Mouse (Mus musculus) heart, embryonic 10.5 days (tissue): ENCODE data around the gene Stk10. TPM values are rescaled to one million over a fixed set of nuclear protein-coding genes. Genes with fewer than 3 reads are reported as not detected.
A peak's percentile ranks its signal among the peaks of the same experiment; 100 is the strongest.
"Not testable (repeated sequence)": the region's sequence is repeated elsewhere in the genome, so short reads cannot be mapped to it uniquely, and the experiment has no call there.

Experiments
- DNase-seq: peaks from one replicate; pipeline ENCODE4 v3.0.0-alpha.2; 2017; ENCODE audit warnings: low spot score
- H3K27ac ChIP-seq: fragments of 300-500 bp; sonication (generic); 2 replicates; pipeline ENCODE4 v1.5.1; 2016; ENCODE audit warnings: mild to moderate bottlenecking
- H3K27me3 ChIP-seq: fragments of 300-500 bp; sonication (generic); 2 replicates; pipeline ENCODE4 v1.6.1; 2016; ENCODE audit warnings: mild to moderate bottlenecking; ENCODE audit not compliant: poor library complexity, insufficient read depth, severe bottlenecking
- H3K36me3 ChIP-seq: fragments of 300-500 bp; sonication (generic); 2 replicates; pipeline ENCODE4 v1.6.1; 2016; ENCODE audit warnings: mild to moderate bottlenecking, moderate library complexity
- H3K4me1 ChIP-seq: fragments of 300-500 bp; sonication (generic); 2 replicates; pipeline ENCODE4 v1.6.1; 2016; ENCODE audit warnings: mild to moderate bottlenecking
- H3K4me3 ChIP-seq: fragments of 300-500 bp; sonication (generic); 2 replicates; pipeline ENCODE4 v1.5.1; 2016; ENCODE audit warnings: mild to moderate bottlenecking, moderate library complexity
- H3K9me3 ChIP-seq: fragments of 300-500 bp; sonication (generic); 2 replicates; pipeline ENCODE4 v1.6.1; 2016; ENCODE audit warnings: mild to moderate bottlenecking, moderate library complexity
- WGBS: fragments of 180-500 bp; shearing (Covaris S2); methylation state at CpG from one replicate; pipeline ENCODE4 v1.1.7; 2016; 5-methylcytosine and 5-hydroxymethylcytosine counted together
- polyA plus RNA-seq: library from polyadenylated mRNA; unstranded; fragments of >200 nt; fragmentation: Nextera tagmentation; extraction: Ambion mirVana; gene quantifications from 2 replicates; pipeline ENCODE4 v1.2.1, GENCODE M21; 2016

Gene Stk10
- polyA plus RNA-seq, 1 experiment from 2014 or later, result 2.8 TPM

DNA sequence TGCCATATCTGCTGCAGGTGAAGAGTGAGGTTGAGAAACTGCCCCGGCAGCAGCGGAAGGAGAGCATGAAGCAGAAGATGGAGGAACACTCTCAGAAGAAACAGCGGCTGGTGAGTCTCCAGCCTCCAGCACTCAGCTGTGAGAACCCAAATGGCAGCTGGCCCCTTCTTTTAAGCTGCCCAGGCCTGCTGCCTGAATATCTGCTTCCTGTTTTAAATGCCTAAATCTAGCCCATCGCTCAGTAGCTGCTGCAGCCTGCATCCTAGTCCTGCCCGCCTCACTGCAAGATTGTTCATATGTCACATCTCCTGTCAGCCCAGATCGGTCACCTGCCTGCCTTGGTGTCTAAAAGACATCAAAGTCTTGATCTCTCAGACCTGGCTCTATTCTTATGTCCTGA, 77.5 kb downstream of the Stk10 start:
- H3K4me3 ChIP-seq, result no peak overlapping the region
- WGBS, result 80% methylated on average over 6 of the region's 6 CpGs
- no peaks in the 10 kb centered on the region for H3K27me3 ChIP-seq
- H3K27ac ChIP-seq, result no peak overlapping the region
- peaks cover 12% of the 10 kb centered on the region for H3K4me1 ChIP-seq
- no peaks in the 10 kb centered on the region for H3K36me3 ChIP-seq
- H3K9me3 ChIP-seq, result no peaks in the 10 kb centered on the region
- DNase-seq, result no peak

DNA sequence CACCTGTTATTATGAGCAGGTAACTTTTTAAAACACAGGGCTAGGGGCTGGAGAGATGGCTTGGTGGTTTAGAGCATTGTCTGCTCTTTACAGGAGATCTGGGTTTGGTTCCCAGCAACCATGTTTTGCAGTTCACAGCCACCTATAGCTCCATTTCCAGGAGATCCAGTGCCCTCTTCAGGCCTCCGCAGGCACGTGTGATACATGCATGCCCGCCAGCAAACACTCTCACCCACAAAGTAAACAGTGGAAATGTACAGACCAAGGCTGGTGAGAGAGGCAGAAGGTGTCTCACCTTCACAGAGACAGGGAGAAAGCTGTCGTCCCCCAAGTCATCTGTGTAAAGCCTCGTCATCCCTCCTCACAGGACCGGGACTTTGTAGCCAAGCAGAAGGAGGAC, 79.2 kb downstream of the Stk10 start:
- no peaks in the 10 kb centered on the region for H3K36me3 ChIP-seq
- WGBS, result 75% methylated on average over 6 of the region's 6 CpGs
- DNase-seq, result no peak
- no peaks in the 10 kb centered on the region for H3K9me3 ChIP-seq
- H3K27me3 ChIP-seq, result no peaks in the 10 kb centered on the region
- no peak overlapping the region; the same call in 1 of the 2 replicates for H3K27ac ChIP-seq
- peaks cover 21% of the 10 kb centered on the region for H3K4me1 ChIP-seq
- H3K4me3 ChIP-seq, result no peak overlapping the region

DNA sequence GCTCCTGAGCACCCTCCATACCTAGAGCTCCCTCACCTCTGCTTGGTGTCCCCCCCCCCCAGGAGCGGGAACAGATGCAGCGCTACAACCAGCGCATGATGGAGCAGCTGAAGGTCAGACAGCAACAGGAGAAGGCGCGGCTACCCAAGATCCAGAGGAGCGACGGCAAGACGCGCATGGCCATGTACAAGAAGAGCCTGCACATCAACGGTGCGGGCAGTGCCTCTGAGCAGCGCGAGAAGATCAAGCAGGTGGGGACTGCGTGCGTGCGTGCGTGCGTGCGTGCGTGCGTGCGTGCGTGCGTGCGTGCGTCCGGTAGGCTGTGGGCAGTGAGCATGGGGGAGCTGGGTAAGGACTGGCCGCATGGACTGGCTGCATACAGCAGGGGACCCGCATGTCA, 81.4 kb downstream of the Stk10 start:
- H3K27ac ChIP-seq, result no peak overlapping the region
- H3K9me3 ChIP-seq, result no peaks in the 10 kb centered on the region
- peaks cover 37% of the 10 kb centered on the region for H3K4me1 ChIP-seq
- 92% methylated on average over 29 of the region's 29 CpGs for WGBS
- no peaks in the 10 kb centered on the region for H3K27me3 ChIP-seq
- H3K36me3 ChIP-seq, result no peaks in the 10 kb centered on the region
- no peak overlapping the region for H3K4me3 ChIP-seq
- no peak for DNase-seq

DNA sequence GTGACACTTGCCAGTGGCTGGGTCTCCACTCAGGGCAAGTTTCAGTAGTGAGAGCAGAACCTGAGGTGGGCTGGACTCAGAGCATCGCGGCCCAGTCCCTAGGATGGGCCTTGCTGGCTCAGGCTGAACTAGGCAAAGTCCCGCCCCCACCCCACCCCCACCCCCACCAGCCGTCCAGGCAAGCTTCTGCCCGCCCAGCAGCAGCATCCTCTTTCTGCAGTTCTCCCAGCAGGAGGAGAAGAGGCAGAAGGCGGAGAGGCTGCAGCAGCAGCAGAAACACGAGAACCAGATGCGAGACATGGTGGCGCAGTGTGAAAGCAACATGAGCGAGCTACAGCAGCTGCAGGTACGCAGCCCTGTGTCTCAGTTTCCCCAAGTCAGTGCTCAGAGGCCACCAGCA, 82.5 kb downstream of the Stk10 start:
- H3K36me3 ChIP-seq, result no peaks in the 10 kb centered on the region
- H3K4me3 ChIP-seq, result peak overlapping the region; percentile 29
- H3K27me3 ChIP-seq, result no peaks in the 10 kb centered on the region
- peaks cover 43% of the 10 kb centered on the region for H3K4me1 ChIP-seq
- peak overlapping the region; percentile 57 for H3K27ac ChIP-seq
- H3K9me3 ChIP-seq, result no peaks in the 10 kb centered on the region
- no peak for DNase-seq
- 18% methylated on average over 11 of the region's 11 CpGs for WGBS

DNA sequence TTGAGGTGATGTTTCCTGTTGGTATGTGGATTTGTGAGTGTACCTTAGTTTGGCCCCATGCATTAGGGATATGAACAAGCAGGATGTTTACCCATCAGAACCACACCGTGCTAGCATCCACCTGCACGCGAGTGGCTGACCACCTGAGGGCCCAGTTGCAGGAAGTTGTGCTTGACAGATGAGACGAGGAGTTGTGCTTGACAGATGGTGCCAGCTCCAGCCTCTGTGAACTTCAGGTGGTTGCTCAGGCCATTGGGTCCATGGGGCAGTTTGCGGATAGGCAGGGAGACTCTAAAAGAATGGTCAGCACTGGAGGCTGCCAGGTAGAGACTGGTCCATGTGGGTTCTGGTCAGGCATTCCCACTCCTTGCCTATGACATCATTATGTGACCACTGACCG, 83.0 kb downstream of the Stk10 start:
- H3K9me3 ChIP-seq, result no peaks in the 10 kb centered on the region
- H3K27me3 ChIP-seq, result no peaks in the 10 kb centered on the region
- peak overlapping the region; percentile 57 for H3K27ac ChIP-seq
- H3K4me3 ChIP-seq, result no peak overlapping the region; the same call in 1 of the 2 replicates
- no peaks in the 10 kb centered on the region for H3K36me3 ChIP-seq
- H3K4me1 ChIP-seq, result peaks cover 41% of the 10 kb centered on the region
- 60% methylated on average over 6 of the region's 6 CpGs for WGBS
- no peak for DNase-seq

DNA sequence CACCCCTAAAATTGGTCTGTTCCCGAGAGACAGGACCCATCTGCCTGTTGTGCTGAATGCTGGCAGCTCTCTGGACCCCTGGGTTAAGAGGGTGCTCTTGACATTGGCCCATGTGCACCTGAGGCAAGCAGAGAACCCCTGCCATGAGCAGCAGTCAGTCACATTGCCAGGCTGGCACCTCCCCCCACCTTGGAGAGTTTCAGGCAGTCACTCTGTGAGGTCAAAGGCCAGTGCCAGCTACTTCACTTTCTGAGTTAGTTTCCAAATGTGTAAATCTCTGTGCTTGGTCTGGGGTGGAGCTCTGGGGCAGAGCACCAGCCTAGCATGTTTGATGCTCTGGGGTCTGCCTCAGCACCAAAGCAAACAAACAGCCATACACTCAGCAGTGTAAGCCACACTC, 84.9 kb downstream of the Stk10 start:
- peak overlapping the region; percentile 91 for H3K27ac ChIP-seq

DNA sequence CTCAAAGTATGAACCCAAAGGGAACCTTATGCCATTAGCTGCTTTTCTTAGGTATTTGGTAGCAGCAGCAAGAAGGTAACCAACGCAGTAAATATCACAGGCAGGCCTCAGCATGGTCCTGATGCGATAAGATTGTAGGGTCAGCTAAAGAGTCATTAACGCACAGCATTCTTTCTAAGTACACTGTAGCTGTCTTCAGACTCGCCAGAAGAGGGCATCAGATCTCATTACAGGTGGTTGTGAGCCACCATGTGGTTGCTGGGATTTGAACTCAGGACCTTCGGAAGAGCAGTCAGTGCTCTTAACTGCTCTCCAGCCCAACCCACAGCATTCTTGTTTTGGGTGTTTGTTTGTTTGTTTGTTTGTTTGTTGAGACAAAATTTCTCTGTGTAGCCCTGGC, 85.5 kb downstream of the Stk10 start:
- Histone ChIP-seq H3K4me1 (peaks cover 51% of the 10 kb centered on the region), H3K27ac (peak overlapping the region; percentile 91)
- H3K36me3 ChIP-seq, H3K9me3 ChIP-seq, H3K27me3 ChIP-seq, DNase-seq, H3K4me3 ChIP-seq: not testable (repeated sequence)
- WGBS, result 76% methylated on average over 5 of the region's 5 CpGs

More for the DNA sequence above, 84.9 kb downstream of the Stk10 start:
- no peaks in the 10 kb centered on the region for H3K9me3 ChIP-seq
- H3K4me1 ChIP-seq, result peaks cover 49% of the 10 kb centered on the region
- WGBS, result 74% methylated on average over 1 of the region's 1 CpGs
- no peaks in the 10 kb centered on the region for H3K27me3 ChIP-seq
- no peaks in the 10 kb centered on the region for H3K36me3 ChIP-seq
- H3K4me3 ChIP-seq, result no peak overlapping the region
- no peak for DNase-seq

DNA sequence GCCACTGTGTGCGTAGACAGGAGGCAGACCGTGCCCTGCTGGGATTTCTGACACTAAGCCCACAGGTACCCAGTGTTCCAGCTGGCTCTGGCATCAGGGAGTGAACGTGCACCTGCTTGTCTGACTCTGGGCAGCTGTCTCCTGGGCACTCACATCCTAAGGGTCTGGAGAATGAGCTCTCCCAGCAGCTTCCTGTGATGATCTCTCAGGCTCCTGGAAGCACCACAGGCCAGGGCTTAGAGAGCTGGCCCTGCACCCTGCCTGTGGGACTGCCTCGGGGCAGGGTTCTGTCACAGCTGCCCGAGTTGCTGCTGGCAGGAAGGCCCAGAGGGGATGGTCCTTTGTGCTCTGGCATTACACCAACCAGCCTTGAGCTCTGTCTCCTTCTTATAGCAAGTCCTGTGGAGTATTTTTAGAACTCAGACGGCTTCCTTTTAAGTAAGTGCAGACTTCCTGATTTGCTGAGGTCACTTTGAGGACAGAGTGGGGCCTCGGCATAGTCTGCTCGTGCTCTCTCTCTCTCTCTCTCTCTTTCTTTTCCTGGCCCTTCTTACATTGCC, 86.2 kb downstream of the Stk10 start:
- H3K27ac ChIP-seq, result peak overlapping the region; percentile 91
- no peaks in the 10 kb centered on the region for H3K36me3 ChIP-seq
- 20% methylated on average over 8 of the region's 8 CpGs for WGBS
- H3K27me3 ChIP-seq, result no peaks in the 10 kb centered on the region
- peaks cover 52% of the 10 kb centered on the region for H3K4me1 ChIP-seq
- peak overlapping the region; percentile 33 for H3K4me3 ChIP-seq
- DNase-seq, result peak; percentile 91
- H3K9me3 ChIP-seq, result no peaks in the 10 kb centered on the region

DNA sequence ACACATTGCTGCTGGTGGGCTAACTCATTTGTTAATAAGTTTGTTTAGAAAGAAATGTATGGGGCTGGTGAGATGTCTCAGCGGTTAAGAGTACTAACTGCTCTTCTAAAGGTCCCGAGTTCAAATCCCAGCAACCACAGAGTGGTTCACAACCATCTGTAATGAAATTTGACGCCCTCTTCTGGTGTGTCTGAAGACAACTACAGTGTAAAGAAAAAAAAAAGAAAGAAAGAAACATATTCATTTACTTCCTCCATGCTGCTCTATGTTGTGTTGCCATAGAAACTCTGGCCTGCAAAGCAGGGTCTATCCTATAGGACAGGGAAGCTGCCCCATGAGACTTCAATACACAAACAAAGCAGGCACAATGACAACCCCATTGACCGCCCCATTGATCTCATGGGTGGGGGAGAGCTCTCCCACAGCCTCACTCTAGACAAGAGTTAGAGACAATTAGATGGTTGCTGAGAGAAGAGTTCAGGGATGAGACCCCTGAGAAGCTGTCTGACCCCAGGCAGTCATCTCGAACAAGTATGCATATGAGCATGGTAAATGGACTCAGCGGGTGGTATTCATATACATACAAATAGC, 86.9 kb downstream of the Stk10 start:
- H3K9me3 ChIP-seq, result no peaks in the 10 kb centered on the region
- H3K27ac ChIP-seq, result peak overlapping the region; percentile 91
- H3K27me3 ChIP-seq, result no peaks in the 10 kb centered on the region
- H3K4me3 ChIP-seq, result no peak overlapping the region; the same call in 1 of the 2 replicates
- no peaks in the 10 kb centered on the region for H3K36me3 ChIP-seq
- peaks cover 49% of the 10 kb centered on the region for H3K4me1 ChIP-seq
- no peak for DNase-seq
- 85% methylated on average over 6 of the region's 6 CpGs for WGBS

DNA sequence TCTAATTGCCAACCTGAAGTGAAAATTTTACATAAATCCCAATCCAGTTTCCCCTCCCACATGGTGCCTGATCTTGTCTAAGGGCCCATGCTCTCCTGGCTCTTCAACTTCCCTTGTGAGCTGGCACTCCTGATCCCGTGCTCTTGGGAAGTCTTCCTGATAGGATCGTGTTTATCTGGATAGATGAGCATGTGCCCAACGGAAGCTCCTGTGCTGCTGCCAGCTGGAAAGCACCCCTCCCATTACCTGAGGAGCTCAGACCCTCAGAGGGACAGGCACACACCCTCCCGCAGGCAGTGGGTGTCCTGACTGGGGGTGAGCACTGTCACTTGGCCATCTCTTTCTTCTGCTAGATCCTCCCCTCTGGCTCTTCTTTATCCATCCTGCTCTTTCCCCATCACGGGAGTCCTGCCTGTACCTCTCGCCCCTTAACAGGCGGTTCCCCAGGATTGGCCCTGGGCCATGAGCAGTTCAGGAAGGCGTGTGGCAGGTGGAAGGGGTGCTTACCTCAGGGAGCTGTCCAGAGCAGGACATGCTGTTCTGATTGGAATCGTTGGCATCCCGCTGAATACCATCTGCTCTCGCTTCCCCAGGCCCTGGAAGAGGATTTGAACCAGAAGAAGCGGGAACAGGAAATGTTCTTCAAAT, 88.8 kb downstream of the Stk10 start:
- no peak for DNase-seq
- no peaks in the 10 kb centered on the region for H3K9me3 ChIP-seq
- 75% methylated on average over 12 of the region's 12 CpGs for whole genome bisulfite sequencing
- no peaks in the 10 kb centered on the region for H3K36me3 ChIP-seq
- H3K4me1 ChIP-seq, result peaks cover 34% of the 10 kb centered on the region
- H3K27me3 ChIP-seq, result no peaks in the 10 kb centered on the region
- H3K4me3 ChIP-seq, result no peak overlapping the region
- H3K27ac ChIP-seq, result no peak overlapping the region

DNA sequence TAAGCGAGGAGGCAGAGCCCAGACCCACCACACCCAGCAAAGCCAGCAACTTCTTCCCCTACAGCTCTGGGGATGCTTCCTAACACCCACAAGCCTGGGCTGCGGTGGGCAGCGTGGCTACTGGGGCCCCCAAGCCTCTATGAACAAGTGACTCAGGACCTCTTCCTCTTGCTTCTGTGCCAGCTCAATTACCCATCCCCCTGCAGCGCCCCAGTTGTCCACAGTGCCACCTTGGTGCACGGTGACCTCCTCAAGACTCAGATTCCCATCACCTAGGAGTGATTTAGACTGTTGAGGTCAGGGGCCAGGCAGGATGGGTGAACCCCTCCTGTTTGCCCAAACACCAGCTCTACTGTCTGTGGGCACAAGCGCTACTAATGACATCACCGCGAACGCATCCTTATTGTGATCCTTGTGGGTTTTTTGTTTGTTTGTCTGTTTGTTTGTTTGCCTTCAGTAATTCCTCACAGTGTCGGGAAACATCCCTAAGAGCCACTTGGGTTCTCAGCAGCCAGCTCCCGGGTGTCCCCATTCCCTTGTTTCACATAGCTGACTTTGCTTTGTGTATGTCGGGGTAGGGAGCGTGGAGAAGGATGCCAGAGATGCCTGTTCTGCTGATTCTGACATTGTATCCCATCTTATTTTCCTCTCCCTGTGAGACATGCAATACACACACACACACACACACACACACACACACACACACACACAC, 89.5 kb downstream of the Stk10 start:
- WGBS, result 81% methylated on average over 13 of the region's 13 CpGs
- Histone ChIP-seq H3K27ac (peak overlapping the region; percentile 36; the same call in 1 of the 2 replicates), H3K36me3 (no peaks in the 10 kb centered on the region), H3K4me3 (no peak overlapping the region), H3K9me3 (no peaks in the 10 kb centered on the region), H3K4me1 (peaks cover 34% of the 10 kb centered on the region), H3K27me3 (no peaks in the 10 kb centered on the region)
- no peak for DNase-seq

DNA sequence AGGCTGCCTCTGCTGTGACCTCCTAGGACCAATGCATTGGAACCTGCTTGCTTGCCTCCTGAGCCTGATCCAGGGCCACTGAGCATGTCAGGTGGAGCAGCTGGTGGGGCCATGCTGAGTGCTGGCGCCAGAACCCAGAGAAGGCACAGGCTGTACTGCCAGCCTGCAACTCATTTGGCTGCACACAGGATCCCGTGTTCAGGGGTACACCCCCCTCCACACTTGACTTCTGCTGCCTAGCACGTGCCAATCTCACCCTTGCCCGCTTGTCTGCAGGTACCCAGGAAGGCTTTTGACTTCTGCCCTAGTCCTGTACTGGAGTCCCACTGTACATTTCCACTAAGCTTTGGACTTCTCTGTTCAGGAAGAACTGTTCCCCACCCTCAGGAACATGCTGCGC, 90.1 kb downstream of the Stk10 start:
- no peaks in the 10 kb centered on the region; the same call in 1 of the 2 replicates for H3K27me3 ChIP-seq
- no peaks in the 10 kb centered on the region for H3K9me3 ChIP-seq
- no peak overlapping the region for H3K4me3 ChIP-seq
- H3K4me1 ChIP-seq, result peaks cover 31% of the 10 kb centered on the region
- 83% methylated on average over 5 of the region's 5 CpGs for WGBS
- no peak overlapping the region for H3K27ac ChIP-seq
- peak; percentile 71 for DNase-seq
- no peaks in the 10 kb centered on the region for H3K36me3 ChIP-seq

DNA sequence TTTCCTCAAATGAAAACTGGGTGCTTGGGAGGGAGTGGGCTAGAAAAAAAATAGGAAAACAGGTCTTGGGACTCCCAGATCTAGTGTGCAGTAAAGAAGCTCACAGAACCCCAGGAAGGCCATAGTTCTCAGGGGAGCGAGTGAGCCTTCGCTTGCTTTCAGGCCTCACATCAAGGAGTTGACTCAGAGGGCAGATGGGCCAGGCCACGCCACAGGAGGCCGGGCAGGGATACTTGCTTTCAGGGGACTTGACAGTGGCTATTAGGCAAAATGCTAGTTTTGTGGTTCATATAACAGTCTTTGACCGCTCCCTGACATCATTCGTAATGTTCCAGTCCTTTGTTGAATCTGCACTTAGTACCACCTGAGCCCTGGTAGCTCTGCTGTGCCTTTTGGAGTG, 90.8 kb downstream of the Stk10 start:
- Histone ChIP-seq H3K36me3 (no peaks in the 10 kb centered on the region), H3K4me3 (no peak overlapping the region), H3K27ac (no peak overlapping the region), H3K9me3 (no peaks in the 10 kb centered on the region), H3K4me1 (peaks cover 24% of the 10 kb centered on the region), H3K27me3 (no peaks in the 10 kb centered on the region; the same call in 1 of the 2 replicates)
- WGBS, result 87% methylated on average over 6 of the region's 6 CpGs
- no peak for DNase-seq
